Mouse (Mus musculus) lung, postnatal 36 days (tissue): ENCODE results near the gene Aox1.

Source experiments
- DNase-seq: peaks from one replicate; pipeline ENCODE4 v3.0.0; 2022; ENCODE audit warnings: mixed read lengths

Aox1 gene

GRCm38 (mm10) chr1:58112880-58113279 is 83.1 kb downstream of the Aox1 start, which contains the start of gene Aox3:
Aox3 (plus strand) TSS chr1:58113130.
- DNase-seq = peak; percentile 91

DNA sequence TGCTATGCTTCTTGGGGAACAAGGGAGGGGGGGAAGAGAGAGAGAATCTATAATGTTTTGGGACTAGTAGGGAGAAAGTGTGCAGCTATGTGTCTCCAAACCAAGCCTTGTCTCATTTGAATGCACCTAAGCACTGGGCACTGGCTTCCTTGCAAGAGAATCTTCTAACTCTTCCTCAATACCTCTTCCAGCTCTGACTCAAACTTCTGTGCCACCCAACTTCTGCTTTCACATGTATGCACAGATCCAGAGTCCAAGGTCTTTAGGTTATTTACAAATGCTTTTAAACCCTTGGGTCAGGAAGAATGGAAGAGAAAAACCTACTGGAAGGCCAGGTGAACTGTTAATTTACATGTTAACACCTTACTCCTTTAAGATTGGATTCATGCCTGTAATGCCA is 83.7 kb downstream of the Aox1 start:
- no peak for DNase-seq

DNA sequence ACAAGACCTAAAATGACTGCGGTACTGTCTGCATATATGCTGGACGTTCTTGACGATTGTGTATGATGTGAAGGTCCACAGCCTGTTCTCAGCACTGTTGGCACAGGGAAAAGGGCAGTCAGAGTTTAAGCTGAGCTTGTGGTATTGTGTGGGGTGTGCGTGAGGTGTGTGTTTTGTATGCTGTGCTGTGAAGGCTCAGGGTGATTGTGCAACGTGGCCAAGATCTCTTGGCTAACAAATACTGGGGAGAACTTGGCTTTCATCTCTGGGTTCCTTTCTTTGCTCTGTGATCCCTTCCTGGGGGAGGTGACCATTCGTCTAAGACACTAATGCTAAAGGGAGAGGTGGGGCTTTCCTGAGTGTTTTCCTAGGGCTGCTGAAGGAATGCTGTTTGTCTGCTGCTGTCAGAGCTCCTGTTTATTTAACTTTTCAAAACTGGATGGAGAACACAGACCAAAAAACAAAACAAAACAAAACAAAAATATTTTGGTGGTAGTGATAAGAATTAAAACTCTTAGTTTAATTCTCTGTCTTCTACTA is 84.4 kb downstream of the Aox1 start:
- peak; percentile 47 for DNase-seq

DNA sequence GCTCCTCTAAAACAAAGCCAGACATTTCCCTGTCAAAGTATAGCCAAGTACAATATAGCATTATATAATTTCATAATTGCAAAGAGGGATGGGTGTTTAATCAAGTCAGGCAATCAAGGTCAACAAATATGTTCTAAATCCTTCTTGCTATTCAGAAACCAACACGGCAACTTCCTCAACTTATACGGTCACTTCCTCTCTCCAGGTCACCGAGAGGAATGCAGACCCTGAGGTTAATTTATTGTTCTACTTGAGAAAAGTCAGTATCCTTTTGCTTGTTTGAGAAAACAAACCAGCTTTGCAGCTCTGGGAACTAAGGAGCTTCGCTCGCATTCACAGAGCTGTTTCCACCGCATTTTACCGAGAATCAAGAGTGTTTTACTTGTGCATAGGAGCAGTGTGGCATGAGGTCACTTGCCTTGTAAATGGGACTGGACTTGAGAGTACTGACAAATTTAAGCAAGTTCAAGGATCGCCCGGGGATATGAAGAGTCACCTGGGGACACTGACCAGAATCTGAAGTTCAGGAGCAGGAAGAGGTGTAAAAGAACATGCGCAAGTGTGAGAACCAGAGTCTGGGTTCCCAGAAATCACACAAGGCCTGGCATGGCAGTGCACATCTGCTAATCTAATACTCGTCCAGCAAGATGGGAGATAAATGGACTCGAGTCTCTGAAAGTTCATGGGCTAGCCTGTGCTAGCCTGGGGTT is 85.1 kb downstream of the Aox1 start:
- no peak for DNase-seq

DNA sequence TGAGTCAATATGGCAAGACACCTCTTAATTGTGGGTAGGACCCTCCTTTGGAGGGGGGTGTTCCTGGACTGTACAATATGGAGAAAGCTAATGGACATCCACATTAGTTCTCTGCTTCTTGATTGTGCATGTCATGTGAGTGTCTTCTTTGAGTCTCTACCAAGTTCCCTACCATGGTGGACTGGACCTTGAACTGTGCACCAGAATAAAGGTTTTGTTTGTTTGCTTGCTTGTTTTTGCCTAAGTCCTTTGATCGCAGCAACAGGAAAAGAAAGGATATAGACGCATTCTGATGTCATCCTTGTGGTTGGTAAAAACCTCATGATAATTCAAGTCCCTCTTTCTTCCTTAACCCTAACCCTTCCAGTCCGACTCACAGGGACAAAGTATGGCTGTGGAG is 88.5 kb downstream of the Aox1 start:
- DNase-seq = no peak

- no peak for DNase-seq
Measured at GRCm38 (mm10) chr1:58124901-58125300, 95.2 kb downstream of the Aox1 start.

DNA sequence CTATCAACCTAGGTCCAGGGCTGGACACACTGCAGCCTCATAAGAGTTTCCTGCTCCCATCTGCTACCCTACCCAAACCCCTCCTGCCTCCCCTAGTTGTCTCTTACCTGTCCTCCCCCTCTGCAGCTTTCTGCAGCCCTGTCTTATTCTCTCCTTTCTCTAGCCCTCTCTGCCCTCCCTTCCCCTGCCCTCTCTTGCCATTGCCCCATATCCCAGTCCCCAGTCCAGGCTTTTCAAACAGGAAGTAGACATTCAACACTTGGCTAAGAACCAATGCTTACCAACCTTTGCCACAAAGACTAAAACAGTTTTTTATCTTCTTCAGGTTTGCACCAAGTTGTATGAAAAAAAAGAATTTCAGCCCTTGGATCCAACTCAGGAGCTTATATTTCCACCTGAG is 108.2 kb downstream of the Aox1 start:
- no peak for DNase-seq

DNA sequence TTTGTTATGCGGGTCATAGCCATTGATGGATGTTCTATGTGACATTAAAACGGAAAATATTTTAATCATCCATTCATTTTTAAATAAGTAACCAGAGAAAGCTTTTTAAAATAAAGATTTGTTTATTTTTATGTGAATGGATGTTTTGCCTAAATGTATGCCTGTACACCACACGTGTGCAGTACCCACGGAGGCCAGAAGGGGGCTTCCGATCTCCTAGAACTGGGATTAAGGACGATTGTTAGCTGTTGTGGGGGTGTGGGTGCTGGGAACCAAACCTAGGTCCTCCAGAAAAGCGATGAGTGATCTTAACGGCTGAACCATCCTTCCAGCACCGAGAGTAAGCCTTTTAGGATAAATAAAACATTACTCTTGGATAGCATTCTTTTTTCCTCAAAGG is 109.3 kb downstream of the Aox1 start:
- DNase-seq = no peak

GRCm38 (mm10) chr1:58140607-58141006 is 110.9 kb downstream of the Aox1 start:
- DNase-seq = no peak

GRCm38 (mm10) chr1:58144384-58145069 is 114.8 kb downstream of the Aox1 start:
- DNase-seq = peak; percentile 16

GRCm38 (mm10) chr1:58146026-58146425 is 116.3 kb downstream of the Aox1 start:
- DNase-seq = no peak

- DNase-seq = no peak
Measured at GRCm38 (mm10) chr1:58147776-58148175, 118.0 kb downstream of the Aox1 start.

DNA sequence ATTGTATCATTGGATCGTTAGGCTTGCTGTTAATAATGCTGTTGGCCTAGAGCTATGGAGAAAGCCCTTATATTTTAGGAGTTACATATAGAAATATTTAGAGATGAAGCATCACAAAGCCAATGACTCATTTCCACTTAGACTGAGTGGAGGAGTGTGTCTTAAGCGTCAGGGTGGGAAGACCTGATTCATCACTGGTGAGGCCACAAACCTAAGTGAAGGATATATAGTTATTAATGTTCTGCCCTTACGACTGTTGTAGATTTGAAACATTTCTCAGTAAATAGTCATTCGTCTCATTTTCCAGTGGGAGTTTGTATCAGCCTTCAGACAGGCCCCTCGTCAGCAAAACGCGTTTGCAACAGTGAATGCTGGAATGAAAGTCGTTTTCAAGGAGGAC is 122.5 kb downstream of the Aox1 start:
- no peak for DNase-seq
